Mouse (Mus musculus) intestine, postnatal 0 days (tissue): Measurements from ENCODE around the gene Plekhm2. TPM values are rescaled to one million over a fixed set of nuclear protein-coding genes. Genes with fewer than 3 reads are reported as not detected.

Experiments used
- ATAC-seq: fragments of 200-750 bp; cut with Nextera tagmentation; 2 replicates; pipeline ENCODE4 v1.8.0; 2017; ENCODE audit warnings: mild to moderate bottlenecking, moderate TSS enrichment, moderate library complexity
- H3K27ac ChIP-seq: fragments of 300-500 bp; sonication (generic); 2 replicates; pipeline ENCODE4 v1.5.1; 2014; ENCODE audit warnings: mild to moderate bottlenecking, low read depth, low read length, moderate library complexity
- H3K27me3 ChIP-seq: fragments of 300-500 bp; sonication (generic); replicated peaks from 2 replicates; pipeline ENCODE4 v1.6.1; 2014; ENCODE audit warnings: low read length, mixed read lengths; ENCODE audit not compliant: control insufficient read depth, insufficient read depth
- H3K36me3 ChIP-seq: fragments of 300-500 bp; sonication (generic); 2 replicates; pipeline ENCODE4 v1.6.1; 2014; ENCODE audit warnings: mild to moderate bottlenecking, moderate library complexity; ENCODE audit not compliant: control insufficient read depth, insufficient read depth
- H3K4me1 ChIP-seq: fragments of 300-500 bp; sonication (generic); replicated peaks from 2 replicates; pipeline ENCODE4 v1.6.1; 2014; ENCODE audit warnings: antibody characterized with exemption, low read length, mixed read lengths; ENCODE audit not compliant: control insufficient read depth, insufficient read depth
- H3K4me2 ChIP-seq: fragments of 300-500 bp; sonication (generic); replicated peaks from 2 replicates; pipeline ENCODE4 v1.6.1; 2014; ENCODE audit warnings: low read depth, mild to moderate bottlenecking, moderate library complexity
- H3K4me3 ChIP-seq: fragments of 300-500 bp; sonication (generic); 2 replicates; pipeline ENCODE4 v1.5.1; 2014; ENCODE audit warnings: low read depth, low read length
- H3K9ac ChIP-seq: fragments of 300-500 bp; sonication (generic); 2 replicates; pipeline ENCODE4 v1.6.1; 2014; ENCODE audit warnings: mild to moderate bottlenecking, low read depth, low read length
- H3K9me3 ChIP-seq: fragments of 300-500 bp; sonication (generic); 2 replicates; pipeline ENCODE4 v1.6.1; 2016; ENCODE audit warnings: mixed run types; ENCODE audit not compliant: control insufficient read depth
- CTCF ChIP-seq: sonication (generic); IDR thresholded peaks from 2 replicates; pipeline ENCODE4 v1.5.1; 2016; ENCODE audit warnings: low read depth, mild to moderate bottlenecking, control low read depth, antibody characterized with exemption, moderate library complexity
- WGBS: fragments of 180-500 bp; shearing (Covaris S2); extraction: QIAGEN DNeasy Blood & Tissue Kit; methylation state at CpG from one replicate; pipeline ENCODE4 v1.1.7; 2014; 5-methylcytosine and 5-hydroxymethylcytosine counted together
- polyA plus RNA-seq: library from polyadenylated mRNA; unstranded; fragments of >200 nt; fragmentation: Nextera tagmentation; extraction: Ambion mirVana; gene quantifications from 2 replicates; pipeline ENCODE4 v1.2.1, GENCODE M21; 2015

The Plekhm2 gene
- polyA plus RNA-seq, 1 experiment from 2014 or later: 3.1 TPM

GRCm38 (mm10) chr4:141658846-141659484 lies 5.7 kb downstream of the Plekhm2 start:
- TF ChIP-seq CTCF: no peak
- ATAC-seq: no peak

DNA sequence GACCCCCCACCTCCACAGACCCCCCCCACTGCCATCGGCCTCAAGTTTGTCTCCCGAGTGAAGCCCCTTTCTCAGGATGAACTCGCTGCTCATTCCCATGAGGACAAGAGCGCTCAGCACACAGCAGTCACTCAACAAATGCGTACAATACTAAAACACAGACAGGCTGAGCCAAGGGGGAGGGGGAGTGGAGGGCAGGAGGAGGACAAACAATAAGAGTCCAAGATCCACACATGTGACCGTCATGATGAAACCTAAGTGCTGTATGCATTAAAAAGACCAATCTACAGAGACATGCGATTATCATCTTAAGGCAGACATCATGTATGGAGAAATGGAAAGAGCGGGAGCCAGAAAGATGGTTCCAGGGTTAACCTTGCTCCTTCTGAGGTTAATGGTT lies 7.8 kb downstream of the Plekhm2 start:
- no peaks in the 10 kb centered on the region for H3K9me3 ChIP-seq
- no peak overlapping the region for H3K9ac ChIP-seq
- no peaks in the 10 kb centered on the region for H3K4me1 ChIP-seq
- no peak for ATAC-seq
- WGBS: 73% methylated on average over 8 of the region's 8 CpGs
- no peak overlapping the region for H3K4me3 ChIP-seq
- H3K27me3 ChIP-seq: no peaks in the 10 kb centered on the region
- no peaks in the 10 kb centered on the region; the same call in 1 of the 2 replicates for H3K36me3 ChIP-seq
- TF ChIP-seq CTCF: no peak
- no peak overlapping the region for H3K27ac ChIP-seq
- H3K4me2 ChIP-seq: no peak overlapping the region

More at GRCm38 (mm10) chr4:141658846-141659484, 5.7 kb downstream of the Plekhm2 start:
- H3K4me3 ChIP-seq: no peak overlapping the region
- H3K4me2 ChIP-seq: no peak overlapping the region
- peaks cover 4% of the 10 kb centered on the region; the same call in 1 of the 2 replicates for H3K4me1 ChIP-seq
- H3K9me3 ChIP-seq: no peaks in the 10 kb centered on the region
- no peak overlapping the region for H3K9ac ChIP-seq
- no peaks in the 10 kb centered on the region; the same call in 1 of the 2 replicates for H3K36me3 ChIP-seq
- no peaks in the 10 kb centered on the region for H3K27me3 ChIP-seq
- WGBS: 89% methylated on average over 6 of the region's 6 CpGs
- H3K27ac ChIP-seq: no peak overlapping the region

GRCm38 (mm10) chr4:141655908-141656608 lies 8.6 kb downstream of the Plekhm2 start:
- TF ChIP-seq CTCF: no peak
- WGBS: 86% methylated on average over 12 of the region's 12 CpGs
- H3K27me3 ChIP-seq: no peaks in the 10 kb centered on the region
- no peak for ATAC-seq
- no peak overlapping the region for H3K4me3 ChIP-seq
- H3K4me2 ChIP-seq: no peak overlapping the region
- no peaks in the 10 kb centered on the region for H3K9me3 ChIP-seq
- no peak overlapping the region for H3K9ac ChIP-seq
- no peaks in the 10 kb centered on the region; the same call in 1 of the 2 replicates for H3K36me3 ChIP-seq
- no peaks in the 10 kb centered on the region for H3K4me1 ChIP-seq
- no peak overlapping the region for H3K27ac ChIP-seq

DNA sequence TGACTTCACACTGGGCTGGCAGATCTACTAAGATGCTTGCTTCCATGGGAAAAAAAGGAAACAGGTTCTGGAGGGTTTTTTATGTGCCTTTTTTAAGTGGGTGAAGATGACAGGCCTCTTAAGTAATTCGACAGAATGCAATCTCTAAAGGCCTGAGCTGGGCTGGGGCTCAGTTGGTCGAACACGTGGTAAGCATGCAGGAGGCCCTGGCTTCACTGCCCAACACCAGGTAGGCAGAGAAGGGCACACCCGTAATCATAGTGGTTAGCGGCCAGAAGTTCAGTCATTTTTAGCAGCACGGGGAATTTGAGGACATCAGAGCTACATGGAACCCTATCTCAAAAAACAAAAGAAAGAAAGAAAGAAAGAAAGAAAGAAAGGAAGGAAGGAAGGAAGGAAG lies 10.2 kb downstream of the Plekhm2 start:
- H3K4me3 ChIP-seq: no peak overlapping the region
- no peak overlapping the region for H3K27ac ChIP-seq
- H3K4me2 ChIP-seq: no peak overlapping the region
- ATAC-seq: no peak
- no peaks in the 10 kb centered on the region for H3K4me1 ChIP-seq
- H3K27me3 ChIP-seq: no peaks in the 10 kb centered on the region
- TF ChIP-seq CTCF: no peak
- no peak overlapping the region for H3K9ac ChIP-seq
- no peaks in the 10 kb centered on the region; the same call in 1 of the 2 replicates for H3K36me3 ChIP-seq
- 90% methylated on average over 6 of the region's 6 CpGs for WGBS
- H3K9me3 ChIP-seq: no peaks in the 10 kb centered on the region

- no peak for ATAC-seq
- H3K9me3 ChIP-seq: no peaks in the 10 kb centered on the region
- H3K9ac ChIP-seq: no peak overlapping the region
- no peaks in the 10 kb centered on the region for H3K4me1 ChIP-seq
- no peak overlapping the region for H3K4me2 ChIP-seq
- 91% methylated on average over 13 of the region's 13 CpGs for WGBS
- H3K36me3 ChIP-seq: no peaks in the 10 kb centered on the region; the same call in 1 of the 2 replicates
- no peak overlapping the region for H3K27ac ChIP-seq
- no peaks in the 10 kb centered on the region for H3K27me3 ChIP-seq
- no peak for TF ChIP-seq CTCF
- no peak overlapping the region for H3K4me3 ChIP-seq
Measured at GRCm38 (mm10) chr4:141653813-141654212, 10.9 kb downstream of the Plekhm2 start.

DNA sequence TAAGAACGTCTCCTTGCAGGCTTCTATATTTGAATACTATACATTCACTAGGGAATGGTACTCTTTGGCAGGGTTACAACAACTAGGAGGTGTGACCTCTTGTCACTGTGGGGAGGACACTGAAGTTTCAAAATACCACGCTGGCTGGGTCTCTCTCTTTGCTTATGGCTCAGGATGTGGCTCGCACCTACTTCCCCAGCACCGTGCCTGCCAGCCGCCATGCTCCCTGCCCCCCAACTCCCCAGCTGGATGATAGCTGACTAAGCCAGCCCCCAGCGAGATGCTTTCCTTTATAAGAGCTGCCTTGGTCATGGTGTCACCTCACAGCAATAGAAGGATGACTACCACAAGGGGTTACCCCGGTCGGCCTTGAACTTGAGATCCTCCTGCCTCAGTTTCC lies 11.7 kb downstream of the Plekhm2 start:
- ATAC-seq: no peak
- Histone ChIP-seq H3K27ac (no peak overlapping the region), H3K9me3 (no peaks in the 10 kb centered on the region), H3K4me3 (no peak overlapping the region), H3K36me3 (no peaks in the 10 kb centered on the region; the same call in 1 of the 2 replicates), H3K4me1 (no peaks in the 10 kb centered on the region), H3K4me2 (no peak overlapping the region), H3K9ac (no peak overlapping the region), H3K27me3 (no peaks in the 10 kb centered on the region)
- TF ChIP-seq CTCF: no peak
- WGBS: 88% methylated on average over 8 of the region's 8 CpGs
